Mouse (Mus musculus) liver, postnatal 0 days (tissue): ENCODE data around the gene Hpdl. TPM values are rescaled to one million over a fixed set of nuclear protein-coding genes. Genes with fewer than 3 reads are reported as not detected.

ENCODE experiments used
- ATAC-seq: fragments of 200-750 bp; cut with Nextera tagmentation; 2 replicates; pipeline ENCODE4 v1.8.0; 2017; ENCODE audit warnings: mild to moderate bottlenecking, moderate library complexity
- DNase-seq: peaks from one replicate; pipeline ENCODE4 v3.0.0-alpha.2; 2016
- H3K27ac ChIP-seq: fragments of 300-500 bp; sonication (generic); 2 replicates; pipeline ENCODE4 v1.5.1; 2014; ENCODE audit warnings: antibody characterized with exemption, moderate library complexity, mild to moderate bottlenecking, low read depth
- H3K27me3 ChIP-seq: fragments of 300-500 bp; sonication (generic); 2 replicates; pipeline ENCODE4 v1.6.1; 2014; ENCODE audit warnings: low read length, control low read depth, mixed read lengths; ENCODE audit not compliant: insufficient read depth
- H3K36me3 ChIP-seq: fragments of 300-500 bp; sonication (generic); replicated peaks from 2 replicates; pipeline ENCODE4 v1.6.1; 2014; ENCODE audit warnings: mild to moderate bottlenecking, control low read depth, low read length, moderate library complexity, mixed read lengths; ENCODE audit not compliant: insufficient read depth
- H3K4me1 ChIP-seq: fragments of 300-500 bp; sonication (generic); 2 replicates; pipeline ENCODE4 v1.6.1; 2014; ENCODE audit warnings: antibody characterized with exemption, mild to moderate bottlenecking, control low read depth; ENCODE audit not compliant: insufficient read depth
- H3K4me2 ChIP-seq: fragments of 300-500 bp; sonication (generic); 2 replicates; pipeline ENCODE4 v1.6.1; 2014; ENCODE audit warnings: low read depth, mild to moderate bottlenecking, low read length, moderate library complexity, mixed read lengths
- H3K4me3 ChIP-seq: fragments of 300-500 bp; sonication (generic); 2 replicates; pipeline ENCODE4 v1.5.1; 2014; ENCODE audit warnings: low read depth, low read length
- H3K9ac ChIP-seq: fragments of 300-500 bp; sonication (generic); replicated peaks from 2 replicates; pipeline ENCODE4 v1.6.1; 2014; ENCODE audit warnings: mild to moderate bottlenecking, moderate library complexity
- H3K9me3 ChIP-seq: fragments of 300-500 bp; sonication (generic); 2 replicates; pipeline ENCODE4 v1.6.1; 2016; ENCODE audit warnings: mild to moderate bottlenecking, control low read depth, low read length, mixed read lengths
- CTCF ChIP-seq: sonication (generic); IDR thresholded peaks from 2 replicates; pipeline ENCODE4 v1.5.1; 2016; ENCODE audit warnings: antibody characterized with exemption, low read depth
- EP300 ChIP-seq: IDR thresholded peaks from 2 replicates; pipeline ENCODE4 v1.6.1; 2016; ENCODE audit warnings: antibody characterized with exemption, low read depth, mild to moderate bottlenecking
- WGBS: fragments of 180-500 bp; shearing (Covaris S2); extraction: QIAGEN DNeasy Blood & Tissue Kit; methylation state at CpG from one replicate; pipeline ENCODE4 v1.1.7; 2014; ENCODE audit not compliant: insufficient replicate concordance; 5-methylcytosine and 5-hydroxymethylcytosine counted together
- polyA plus RNA-seq: library from polyadenylated mRNA; unstranded; fragments of >200 nt; fragmentation: Nextera tagmentation; extraction: Ambion mirVana; gene quantifications from 2 replicates; pipeline ENCODE4 v1.2.1, GENCODE M21; 2015

The Hpdl gene
- polyA plus RNA-seq, 1 experiment from 2014 or later: 0.22 TPM

DNA sequence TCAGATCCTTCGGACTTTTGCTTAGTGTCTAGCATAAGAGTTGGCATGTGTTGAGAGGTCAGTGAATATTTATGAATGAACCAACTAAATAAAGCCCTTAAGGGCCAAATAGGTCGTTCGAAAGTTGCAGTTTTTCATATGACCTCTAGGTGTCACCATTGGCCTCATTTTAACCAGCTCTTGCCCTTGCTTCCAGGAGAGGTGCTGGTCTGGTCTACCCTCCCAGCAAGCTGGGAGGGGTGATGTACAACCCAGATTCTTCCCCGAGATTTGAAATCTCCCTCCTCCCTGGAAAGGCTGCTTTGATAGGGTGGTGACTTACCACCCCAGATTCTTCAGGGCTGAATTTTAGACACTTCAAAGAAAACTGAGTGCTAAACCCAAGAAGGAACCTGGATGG is 6.3 kb upstream of the Hpdl start:
- DNase-seq: no peak
- H3K27me3 ChIP-seq: no peaks in the 10 kb centered on the region
- H3K9ac ChIP-seq: no peak overlapping the region
- peak; percentile 64 for ATAC-seq
- WGBS: 2% methylated on average over 4 of the region's 4 CpGs
- H3K9me3 ChIP-seq: no peaks in the 10 kb centered on the region
- no peak overlapping the region for H3K4me3 ChIP-seq
- no peaks in the 10 kb centered on the region for H3K36me3 ChIP-seq
- H3K27ac ChIP-seq: no peak overlapping the region
- H3K4me2 ChIP-seq: no peak overlapping the region
- H3K4me1 ChIP-seq: peaks cover 7% of the 10 kb centered on the region
- TF ChIP-seq CTCF (peak; percentile 83), EP300 (no peak)

DNA sequence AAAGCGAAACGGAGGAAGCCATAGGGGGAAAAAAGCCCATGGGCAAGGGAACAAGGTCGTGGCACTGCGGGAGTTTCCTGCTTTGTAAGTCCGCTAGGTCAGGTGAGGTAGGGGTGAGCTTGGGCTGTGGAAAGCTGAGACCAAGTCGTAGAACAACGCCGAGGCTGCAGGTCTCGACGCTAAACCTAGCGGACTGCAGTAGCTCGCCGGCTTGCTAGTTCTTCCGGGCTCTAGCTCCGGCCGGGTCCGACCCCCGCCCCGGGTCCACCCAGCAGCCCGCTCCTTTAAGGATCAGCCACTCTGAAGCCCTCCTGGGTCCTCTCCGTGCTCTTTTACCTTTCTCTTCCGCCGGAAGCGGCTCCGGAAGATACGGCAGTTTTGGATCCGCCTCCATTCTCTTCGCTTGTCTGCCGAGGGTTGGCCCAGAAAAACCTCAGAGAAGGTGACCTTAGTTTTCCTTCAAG is 3.1 kb upstream of the Hpdl start:
- TF ChIP-seq CTCF (no peak), EP300 (no peak)
- Histone ChIP-seq H3K9me3 (no peaks in the 10 kb centered on the region), H3K27ac (peak overlapping the region; percentile 80), H3K36me3 (no peaks in the 10 kb centered on the region), H3K9ac (peak overlapping the region; percentile 75), H3K4me2 (peak overlapping the region; percentile 91), H3K27me3 (peaks cover 14% of the 10 kb centered on the region), H3K4me1 (peaks cover 18% of the 10 kb centered on the region), H3K4me3 (peak overlapping the region; percentile 73)
- under 1% methylated on average over 29 of the region's 29 CpGs for WGBS
- peak; percentile 66 for DNase-seq
- peak; percentile 64 for ATAC-seq

DNA sequence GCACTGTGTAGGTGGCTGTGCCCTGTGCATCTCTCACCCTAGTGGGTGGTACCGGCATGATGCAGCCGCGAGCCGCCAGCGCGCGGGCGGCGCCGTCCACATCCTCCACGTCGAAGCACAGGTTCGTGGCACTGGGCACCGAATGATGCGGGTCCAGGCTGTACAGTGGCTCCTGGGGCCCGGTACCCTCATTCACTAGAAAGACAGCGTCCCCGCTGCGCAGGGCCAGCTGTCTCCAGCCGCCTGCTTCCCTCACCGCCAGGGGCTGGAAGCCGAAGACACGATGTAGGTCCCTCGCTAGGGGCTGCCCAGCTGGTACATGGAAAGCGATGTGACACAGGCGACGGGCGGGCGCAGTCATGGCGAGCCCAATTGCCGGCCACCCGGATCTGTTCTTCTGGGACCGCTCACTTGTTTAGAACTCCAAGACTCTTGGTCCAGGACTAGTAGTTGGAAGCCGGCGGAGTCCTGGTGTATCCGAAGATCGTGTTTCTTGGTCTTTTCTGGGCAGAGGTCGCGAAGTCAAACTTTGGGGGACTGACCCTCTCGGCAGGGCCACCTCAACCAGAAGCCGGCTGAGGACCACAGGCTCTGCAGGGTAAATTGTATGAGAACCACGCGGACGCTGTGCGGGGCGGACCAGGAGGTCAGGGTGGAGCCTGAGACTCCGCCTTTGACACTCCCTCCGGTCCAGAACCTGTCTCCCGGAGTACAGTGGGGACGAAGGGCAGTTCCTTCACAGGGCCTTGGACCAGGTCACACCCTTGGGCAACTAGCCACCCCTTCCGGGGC is 409 bp downstream of the Hpdl start:
- WGBS: under 1% methylated on average over 51 of the region's 51 CpGs
- Histone ChIP-seq H3K36me3 (no peaks in the 10 kb centered on the region; the same call in 1 of the 2 replicates), H3K4me1 (peaks cover 18% of the 10 kb centered on the region), H3K9ac (peak overlapping the region; percentile 65), H3K4me3 (peak overlapping the region; percentile 60), H3K9me3 (no peaks in the 10 kb centered on the region), H3K27me3 (peaks cover 17% of the 10 kb centered on the region), H3K4me2 (peak overlapping the region; percentile 87), H3K27ac (no peak overlapping the region)
- DNase-seq (peak; percentile 77), ATAC-seq (peak; percentile 76)
- no peak for TF ChIP-seq EP300
- no peak for TF ChIP-seq CTCF

DNA sequence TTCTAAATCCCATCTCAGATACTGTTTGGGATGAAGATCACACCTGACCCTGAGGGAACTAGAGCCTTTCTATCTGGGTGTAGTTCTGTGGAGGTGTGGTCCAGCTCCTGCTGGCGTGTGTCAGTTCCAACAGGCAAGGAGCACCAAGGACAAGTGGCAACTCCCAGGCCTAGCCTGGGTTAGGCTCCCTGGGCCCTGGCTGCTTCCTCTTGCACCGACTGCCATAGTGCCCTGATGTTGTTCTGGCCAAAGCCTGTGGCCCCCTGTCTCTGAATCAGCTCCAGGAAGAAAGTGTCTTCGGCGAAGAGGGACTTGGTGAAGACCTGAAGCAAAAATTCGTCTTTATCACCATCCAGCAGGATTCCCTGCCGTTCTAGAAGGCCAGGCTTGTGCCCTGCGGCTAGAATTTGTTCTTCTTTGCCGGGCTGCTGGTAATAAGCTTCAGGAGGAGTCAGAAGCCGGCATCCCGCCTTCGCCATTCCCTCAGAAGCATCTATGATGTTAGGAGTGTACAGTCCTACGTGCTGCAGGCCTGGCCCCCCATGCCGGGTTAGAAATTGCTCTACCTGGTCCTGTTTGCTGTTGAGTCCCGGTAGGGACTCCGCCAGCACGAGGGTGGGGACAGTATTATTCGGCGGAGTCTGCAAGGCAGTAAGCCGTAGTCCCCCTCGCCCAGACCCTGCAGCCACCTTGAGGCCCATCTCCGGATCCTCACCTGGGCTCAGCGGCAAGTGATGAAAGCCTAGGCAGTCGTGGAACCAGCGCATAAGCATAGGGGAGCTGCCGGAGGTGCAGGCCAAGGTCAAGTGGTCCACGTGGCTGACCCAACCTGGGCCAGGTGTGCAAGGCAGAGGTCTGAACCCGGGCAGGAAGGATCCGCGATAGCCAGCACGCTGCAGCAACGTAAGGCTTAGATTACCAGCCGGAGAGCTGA is 1.3 kb downstream of the Hpdl start:
- no peak for DNase-seq
- H3K4me3 ChIP-seq: peak overlapping the region; percentile 60
- ATAC-seq: no peak
- TF ChIP-seq EP300: no peak
- no peak for TF ChIP-seq CTCF
- H3K4me1 ChIP-seq: peaks cover 16% of the 10 kb centered on the region
- no peaks in the 10 kb centered on the region; the same call in 1 of the 2 replicates for H3K36me3 ChIP-seq
- no peak overlapping the region for H3K9ac ChIP-seq
- H3K9me3 ChIP-seq: no peaks in the 10 kb centered on the region
- peaks cover 17% of the 10 kb centered on the region for H3K27me3 ChIP-seq
- peak overlapping the region; percentile 87 for H3K4me2 ChIP-seq
- no peak overlapping the region for H3K27ac ChIP-seq
- WGBS: 34% methylated on average over 32 of the region's 32 CpGs

DNA sequence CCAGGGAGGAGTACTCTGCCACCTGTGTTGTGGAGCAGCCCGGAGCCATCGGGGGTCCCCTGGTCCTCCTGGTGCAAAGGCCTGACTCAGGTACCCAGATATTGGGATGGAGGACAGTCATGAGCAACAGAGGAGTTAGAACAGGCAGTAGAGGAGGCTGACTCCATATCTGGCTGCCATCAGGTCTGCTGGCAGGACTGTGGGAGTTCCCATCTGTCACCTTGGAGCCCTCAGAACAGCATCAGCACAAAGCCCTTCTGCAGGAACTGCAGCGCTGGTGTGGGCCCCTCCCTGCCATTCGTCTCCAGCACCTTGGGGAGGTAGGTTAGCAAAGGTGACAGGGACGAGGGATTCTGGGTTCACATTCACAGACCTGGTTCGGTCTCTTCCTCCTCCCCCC is 4.0 kb downstream of the Hpdl start:
- Histone ChIP-seq H3K36me3 (no peaks in the 10 kb centered on the region; the same call in 1 of the 2 replicates), H3K27ac (no peak overlapping the region), H3K4me3 (no peak overlapping the region), H3K9me3 (no peaks in the 10 kb centered on the region), H3K4me2 (no peak overlapping the region), H3K27me3 (peaks cover 17% of the 10 kb centered on the region), H3K4me1 (peaks cover 11% of the 10 kb centered on the region), H3K9ac (no peak overlapping the region)
- DNase-seq (no peak), ATAC-seq (no peak)
- WGBS: 77% methylated on average over 6 of the region's 6 CpGs
- TF ChIP-seq EP300: no peak
- TF ChIP-seq CTCF: no peak

DNA sequence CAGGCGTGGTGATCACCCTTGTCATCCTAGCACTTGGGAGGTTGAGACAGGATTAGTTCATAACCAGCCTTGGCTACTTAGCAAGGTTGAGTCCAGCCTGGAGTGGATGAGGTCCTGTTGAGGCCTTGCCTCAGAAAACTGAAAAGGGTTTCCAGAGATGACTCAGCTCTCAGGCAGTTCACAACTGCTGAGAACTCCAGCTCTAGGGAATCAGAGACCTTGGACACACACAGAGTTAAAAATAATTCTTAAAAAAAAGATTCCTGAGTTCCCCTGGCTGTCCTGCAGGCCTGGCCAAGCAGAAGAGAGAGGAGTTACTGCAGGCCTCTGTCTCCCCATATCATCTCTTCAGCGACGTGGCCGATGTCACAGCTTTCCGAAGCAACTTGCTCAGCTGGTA is 6.2 kb downstream of the Hpdl start:
- H3K27ac ChIP-seq: no peak overlapping the region
- WGBS: 81% methylated on average over 5 of the region's 5 CpGs
- H3K4me3 ChIP-seq: no peak overlapping the region
- no peaks in the 10 kb centered on the region for H3K9me3 ChIP-seq
- H3K27me3 ChIP-seq: peaks cover 8% of the 10 kb centered on the region
- DNase-seq: no peak
- no peak for TF ChIP-seq EP300
- no peak for TF ChIP-seq CTCF
- no peak for ATAC-seq
- no peaks in the 10 kb centered on the region; the same call in 1 of the 2 replicates for H3K36me3 ChIP-seq
- H3K4me1 ChIP-seq: no peaks in the 10 kb centered on the region
- no peak overlapping the region for H3K9ac ChIP-seq
- H3K4me2 ChIP-seq: no peak overlapping the region
